Comparison of ENCODE assay signal across 20 mouse cellular contexts in the genomic region with DNA sequence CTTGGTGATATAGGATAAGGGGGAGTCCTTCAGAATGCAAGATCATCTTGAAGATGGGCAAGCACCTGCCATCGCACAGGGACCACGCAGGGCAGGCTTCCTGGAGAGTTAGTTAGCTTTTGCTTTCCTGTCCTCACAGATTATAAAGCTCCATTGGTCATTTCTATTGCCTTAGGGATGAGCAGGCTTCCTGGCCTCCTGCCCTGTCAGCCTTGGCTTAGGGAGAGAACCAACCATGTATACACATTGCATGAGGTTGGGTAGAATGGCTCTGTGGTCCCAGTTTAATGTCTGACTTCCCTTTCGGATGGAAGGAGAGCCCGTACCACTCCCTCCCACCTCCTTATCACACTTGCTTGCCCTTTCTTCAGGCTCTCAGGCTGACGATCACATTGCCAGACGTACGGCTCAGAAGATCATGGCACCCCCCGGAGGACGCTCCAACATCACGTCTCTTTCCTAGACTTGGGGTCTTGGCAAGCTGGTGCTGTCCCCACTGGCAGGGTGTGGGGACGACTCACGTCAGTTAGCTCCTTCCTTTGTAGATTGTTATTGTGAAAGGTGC. TPM values are rescaled to one million over a fixed set of nuclear protein-coding genes. Genes with fewer than 3 reads are reported as not detected.
DNase-seq lines count a peak whose midpoint lies in the region; ATAC-seq and TF ChIP-seq lines count a peak whose summit lies in the region.
"Had no signal": no experiment of that assay in that cellular context is flagged by ENCODE, and none has a peak within 500 bp of the region (broad histone marks: within the 10 kb centered on the region; RNA-seq: fewer than 3 reads in every experiment).

No protein-coding gene starts in this region.

- H3K4me2 ChIP-seq in hindbrain, embryonic 13.5 days, result no peak overlapping the region
- H3K4me2 ChIP-seq: hindbrain, embryonic 14.5 days; intestine, embryonic 15.5 days had no signal

- peaks cover 66% of the 10 kb centered on the region for H3K36me3 ChIP-seq in hindbrain, embryonic 13.5 days
- peaks cover 70% of the 10 kb centered on the region for H3K36me3 ChIP-seq in hindbrain, embryonic 10.5 days
- H3K36me3 ChIP-seq: intestine, embryonic 15.5 days had no signal

- peak; percentile 51 for DNase-seq in cerebellum, adult 11-12 months
- no peak for DNase-seq in hindbrain, embryonic 10.5 days (ENCODE audit: low spot score)
- peak; percentile 35 to 51 for DNase-seq in cerebellum, adult 2 months
- peak; percentile 56 for DNase-seq in cerebellum, adult 9-11 months
- no peak for DNase-seq in layer of hippocampus, adult 18-20 months (ENCODE audit: low spot score in 2 of 2)
- no peak for DNase-seq in liver
- DNase-seq: adrenal gland, postnatal 10 days; gastrocnemius, postnatal 25 days; heart, postnatal 10 days; heart, postnatal 4 days; kidney, adult 18-20 months had no signal

- no peak overlapping the region for H3K4me3 ChIP-seq in hindbrain, embryonic 13.5 days
- no peak overlapping the region for H3K4me3 ChIP-seq in hindbrain, embryonic 10.5 days
- H3K4me3 ChIP-seq in cerebellum, adult 2 months (replicated peaks; ENCODE audit: insufficient read depth, low read depth, low read length), result no peak overlapping the region
- H3K4me3 ChIP-seq: embryonic facial prominence, embryonic 10.5 days; intestine, embryonic 15.5 days had no signal

- no peak for TF ChIP-seq CTCF in cerebellum, adult 2 months (IDR thresholded peaks at IDR 0.05; ENCODE audit: borderline replicate concordance, insufficient read depth, low read depth, low read length)

- no peaks in the 10 kb centered on the region for H3K9me3 ChIP-seq in hindbrain, embryonic 13.5 days
- no peaks in the 10 kb centered on the region for H3K9me3 ChIP-seq in hindbrain, embryonic 10.5 days
- H3K9me3 ChIP-seq: embryonic facial prominence, embryonic 10.5 days; intestine, embryonic 15.5 days had no signal

- peaks cover 9% of the 10 kb centered on the region; the same call in 1 of the 2 replicates for H3K4me1 ChIP-seq in hindbrain, embryonic 13.5 days (replicated peaks)
- peaks cover 21% of the 10 kb centered on the region; the same call in 1 of the 2 replicates for H3K4me1 ChIP-seq in hindbrain, embryonic 10.5 days (replicated peaks)
- H3K4me1 ChIP-seq in cerebellum, adult 2 months (ENCODE audit: control insufficient read depth, insufficient read depth, low read length), result peaks cover 81% of the 10 kb centered on the region
- H3K4me1 ChIP-seq: embryonic facial prominence, embryonic 10.5 days; intestine, embryonic 15.5 days had no signal

- 0 out of 2 replicates have a peak overlapping the region, but pooled peaks have one; percentile 19 for H3K9ac ChIP-seq in hindbrain, embryonic 13.5 days
- H3K9ac ChIP-seq: hindbrain, embryonic 14.5 days; intestine, embryonic 15.5 days had no signal

- no peak overlapping the region; the same call in 1 of the 2 replicates for H3K27ac ChIP-seq in hindbrain, embryonic 13.5 days
- no peak overlapping the region for H3K27ac ChIP-seq in hindbrain, embryonic 10.5 days
- no peak overlapping the region for H3K27ac ChIP-seq in cerebellum, adult 2 months (ENCODE audit: insufficient read depth, low read length)
- H3K27ac ChIP-seq: embryonic facial prominence, embryonic 10.5 days; intestine, embryonic 15.5 days had no signal

- 66% methylated on average over 12 of the region's 12 CpGs for WGBS in hindbrain, embryonic 13.5 days
- 78% methylated on average over 12 of the region's 12 CpGs for WGBS in hindbrain, embryonic 10.5 days
- 53% methylated on average over 12 of the region's 12 CpGs for WGBS in cerebellum, adult 2 months

- no peaks in the 10 kb centered on the region for H3K27me3 ChIP-seq in hindbrain, embryonic 13.5 days
- no peaks in the 10 kb centered on the region for H3K27me3 ChIP-seq in hindbrain, embryonic 10.5 days (ENCODE audit: insufficient read depth, poor library complexity, severe bottlenecking)
- no peaks in the 10 kb centered on the region for H3K27me3 ChIP-seq in cerebellum, adult 2 months (ENCODE audit: control insufficient read depth, insufficient read depth, low read length)
- H3K27me3 ChIP-seq: intestine, embryonic 15.5 days had no signal

- TF ChIP-seq POLR2A in cerebellum, adult 2 months (IDR thresholded peaks at IDR 0.05; ENCODE audit: borderline replicate concordance, insufficient read depth, low read length), result no peak

- no peak for ATAC-seq in cerebellum, adult (ENCODE audit: insufficient number of reproducible peaks, low FRiP score, low TSS enrichment)
- ATAC-seq in hindbrain, embryonic 13.5 days (ENCODE audit: low FRiP score), result no peak
- ATAC-seq: forebrain, embryonic 14.5 days; intestine, embryonic 15.5 days had no signal

RNA-seq across cellular contexts. Expression of gene Dpysl4, which starts 14.8 kb away (rescaled TPM):
- polyA plus RNA-seq in hindbrain, embryonic 13.5 days (2015; fragmentation: Nextera tagmentation; extraction: Ambion mirVana), result 265 and 280 TPM in 2 replicates
- polyA plus RNA-seq in hindbrain, embryonic 10.5 days (2016; fragmentation: Nextera tagmentation; extraction: Ambion mirVana), result 122 and 257 TPM in 2 replicates
- polyA plus RNA-seq in cerebellum, adult 2 months (2012; rRNA removed), result 127 and 156 TPM in 2 replicates
- 10 to 100 TPM; 43.9 to 44.7 TPM for total RNA-seq in layer of hippocampus, adult 18-20 months (2021)
- total RNA-seq: granulocyte monocyte progenitor cell, adult 5-6 weeks; MEL had no signal
- polyA plus RNA-seq: C2C12 had no signal

Comparison
In these comparisons a context has a peak if more than half of its experiments do, and no peak if none do; other contexts are left out.
1. DNase-seq: peak in cerebellum, adult 11-12 months (single experiment), cerebellum, adult 2 months (2 of 2) and cerebellum, adult 9-11 months (single experiment); none in hindbrain, embryonic 10.5 days (single experiment), layer of hippocampus, adult 18-20 months (0 of 2) and liver (single experiment).